Mouse (Mus musculus) hindbrain, embryonic 12.5 days (tissue): ENCODE measurements around the gene Mettl15. TPM values are rescaled to one million over a fixed set of nuclear protein-coding genes. Genes with fewer than 3 reads are reported as not detected.
"Not testable (repeated sequence)": the region's sequence is repeated elsewhere in the genome, so short reads cannot be mapped to it uniquely, and the experiment has no call there.

Experiments
- ATAC-seq: fragments of 200-750 bp; cut with Nextera tagmentation; 2 replicates; pipeline ENCODE4 v1.8.0; 2017; ENCODE audit warnings: moderate TSS enrichment; ENCODE audit not compliant: low FRiP score
- H3K27ac ChIP-seq: fragments of 300-500 bp; sonication (generic); 2 replicates; pipeline ENCODE4 v1.5.1; 2016; ENCODE audit warnings: mild to moderate bottlenecking
- H3K27me3 ChIP-seq: fragments of 300-500 bp; sonication (generic); 2 replicates; pipeline ENCODE4 v1.6.1; 2016; ENCODE audit warnings: mild to moderate bottlenecking
- H3K36me3 ChIP-seq: fragments of 300-500 bp; sonication (generic); 2 replicates; pipeline ENCODE4 v1.6.1; 2016; ENCODE audit warnings: mild to moderate bottlenecking
- H3K4me1 ChIP-seq: fragments of 300-500 bp; sonication (generic); 2 replicates; pipeline ENCODE4 v1.6.1; 2016
- H3K4me2 ChIP-seq: fragments of 300-500 bp; sonication (generic); replicated peaks from 2 replicates; pipeline ENCODE4 v1.6.1; 2016; ENCODE audit warnings: mild to moderate bottlenecking
- H3K4me3 ChIP-seq: fragments of 300-500 bp; sonication (generic); 2 replicates; pipeline ENCODE4 v1.5.1; 2016; ENCODE audit warnings: mild to moderate bottlenecking
- H3K9ac ChIP-seq: fragments of 300-500 bp; sonication (generic); 2 replicates; pipeline ENCODE4 v1.6.1; 2016; ENCODE audit warnings: mild to moderate bottlenecking, moderate library complexity
- H3K9me3 ChIP-seq: fragments of 300-500 bp; sonication (generic); replicated peaks from 2 replicates; pipeline ENCODE4 v1.6.1; 2016; ENCODE audit warnings: mild to moderate bottlenecking
- WGBS: fragments of 180-500 bp; shearing (Covaris S2); methylation state at CpG from one replicate; pipeline ENCODE4 v1.1.7; 2016; 5-methylcytosine and 5-hydroxymethylcytosine counted together
- polyA plus RNA-seq: library from polyadenylated mRNA; unstranded; fragments of >200 nt; fragmentation: Nextera tagmentation; extraction: Ambion mirVana; gene quantifications from 2 replicates; pipeline ENCODE4 v1.2.1, GENCODE M21; 2016

Gene Mettl15
- polyA plus RNA-seq, 1 experiment from 2014 or later = 10.1 TPM

GRCm38 (mm10) chr2:109262779-109263178 is 17.8 kb downstream of the Mettl15 start:
- Histone ChIP-seq H3K4me1 (no peaks in the 10 kb centered on the region), H3K4me3 (no peak overlapping the region), H3K9ac (no peak overlapping the region), H3K4me2 (no peak overlapping the region), H3K27me3 (no peaks in the 10 kb centered on the region), H3K27ac (no peak overlapping the region), H3K9me3 (no peaks in the 10 kb centered on the region), H3K36me3 (no peaks in the 10 kb centered on the region)
- no peak for ATAC-seq
- WGBS = 95% methylated on average over 1 of the region's 1 CpGs

- Histone ChIP-seq H3K27me3 (no peaks in the 10 kb centered on the region), H3K4me2 (no peak overlapping the region), H3K9ac (no peak overlapping the region), H3K4me1 (no peaks in the 10 kb centered on the region), H3K36me3 (no peaks in the 10 kb centered on the region), H3K27ac (no peak overlapping the region), H3K4me3 (no peak overlapping the region), H3K9me3 (no peaks in the 10 kb centered on the region)
- 65% methylated on average over 3 of the region's 3 CpGs for WGBS
- ATAC-seq = no peak
These were observed 38.6 kb downstream of the Mettl15 start for GRCm38 (mm10) chr2:109241947-109242346.

GRCm38 (mm10) chr2:109235741-109236140 is 44.8 kb downstream of the Mettl15 start:
- Histone ChIP-seq H3K4me3 (no peak overlapping the region), H3K27ac (no peak overlapping the region), H3K9ac (no peak overlapping the region), H3K4me1 (no peaks in the 10 kb centered on the region), H3K9me3 (no peaks in the 10 kb centered on the region), H3K27me3 (no peaks in the 10 kb centered on the region), H3K4me2 (no peak overlapping the region), H3K36me3 (no peaks in the 10 kb centered on the region)
- ATAC-seq = no peak
- 93% methylated on average over 1 of the region's 1 CpGs for WGBS

- Histone ChIP-seq H3K27me3 (no peaks in the 10 kb centered on the region), H3K4me3 (no peak overlapping the region), H3K4me2 (no peak overlapping the region), H3K27ac (no peak overlapping the region), H3K4me1 (no peaks in the 10 kb centered on the region), H3K9ac (no peak overlapping the region), H3K36me3 (no peaks in the 10 kb centered on the region), H3K9me3 (no peaks in the 10 kb centered on the region)
- 84% methylated on average over 4 of the region's 4 CpGs for WGBS
- no peak for ATAC-seq
These were observed 46.7 kb downstream of the Mettl15 start for GRCm38 (mm10) chr2:109233876-109234275.

- H3K9ac ChIP-seq = no peak overlapping the region
- no peaks in the 10 kb centered on the region for H3K27me3 ChIP-seq
- H3K27ac ChIP-seq = no peak overlapping the region
- H3K9me3 ChIP-seq = no peaks in the 10 kb centered on the region
- no peaks in the 10 kb centered on the region for H3K36me3 ChIP-seq
- no peak for ATAC-seq
- H3K4me3 ChIP-seq = no peak overlapping the region
- H3K4me1 ChIP-seq = no peaks in the 10 kb centered on the region
- H3K4me2 ChIP-seq = no peak overlapping the region
These were observed 50.1 kb downstream of the Mettl15 start for GRCm38 (mm10) chr2:109230443-109230842.

GRCm38 (mm10) chr2:109227196-109227595 is 53.4 kb downstream of the Mettl15 start:
- Histone ChIP-seq H3K4me3 (no peak overlapping the region), H3K9me3 (no peaks in the 10 kb centered on the region), H3K27ac (no peak overlapping the region), H3K9ac (no peak overlapping the region), H3K4me1 (no peaks in the 10 kb centered on the region), H3K4me2 (no peak overlapping the region), H3K27me3 (no peaks in the 10 kb centered on the region), H3K36me3 (no peaks in the 10 kb centered on the region)
- no peak for ATAC-seq
- WGBS = 84% methylated on average over 3 of the region's 3 CpGs

- WGBS = 91% methylated on average over 2 of the region's 2 CpGs
- H3K27me3 ChIP-seq = no peaks in the 10 kb centered on the region
- H3K4me1 ChIP-seq = no peaks in the 10 kb centered on the region
- ATAC-seq = no peak
- H3K9me3 ChIP-seq = no peaks in the 10 kb centered on the region
- H3K36me3 ChIP-seq = no peaks in the 10 kb centered on the region
- H3K4me3 ChIP-seq = no peak overlapping the region
- H3K4me2 ChIP-seq = no peak overlapping the region
- H3K9ac ChIP-seq = no peak overlapping the region
- no peak overlapping the region for H3K27ac ChIP-seq
These were observed 59.1 kb downstream of the Mettl15 start for GRCm38 (mm10) chr2:109221470-109221869.

- not testable (repeated sequence) for ATAC-seq, H3K36me3 ChIP-seq, H3K4me1 ChIP-seq, H3K27ac ChIP-seq, H3K9ac ChIP-seq, H3K4me2 ChIP-seq, H3K27me3 ChIP-seq, H3K4me3 ChIP-seq, H3K9me3 ChIP-seq
- 94% methylated on average over 2 of the region's 2 CpGs for WGBS
These were observed 63.9 kb downstream of the Mettl15 start for GRCm38 (mm10) chr2:109216678-109217077.

- not testable (repeated sequence) for H3K4me2 ChIP-seq, H3K27ac ChIP-seq, H3K27me3 ChIP-seq, ATAC-seq, H3K4me1 ChIP-seq, H3K9ac ChIP-seq, H3K36me3 ChIP-seq, H3K4me3 ChIP-seq, H3K9me3 ChIP-seq
- WGBS = 100% methylated on average over 1 of the region's 1 CpGs
These were observed 69.9 kb downstream of the Mettl15 start for GRCm38 (mm10) chr2:109210641-109211040.

GRCm38 (mm10) chr2:109208032-109208431 is 72.5 kb downstream of the Mettl15 start:
- no peak overlapping the region for H3K4me2 ChIP-seq

GRCm38 (mm10) chr2:109182993-109183392 is 97.6 kb downstream of the Mettl15 start:
- no peaks in the 10 kb centered on the region for H3K27me3 ChIP-seq
- no peak overlapping the region for H3K4me3 ChIP-seq
- 85% methylated on average over 3 of the region's 3 CpGs for WGBS
- no peak overlapping the region for H3K27ac ChIP-seq
- no peak for ATAC-seq
- no peaks in the 10 kb centered on the region for H3K9me3 ChIP-seq
- H3K36me3 ChIP-seq = no peaks in the 10 kb centered on the region
- H3K4me1 ChIP-seq = no peaks in the 10 kb centered on the region
- H3K9ac ChIP-seq = no peak overlapping the region
- H3K4me2 ChIP-seq = no peak overlapping the region

More at GRCm38 (mm10) chr2:109208032-109208431, 72.5 kb downstream of the Mettl15 start:
- WGBS = 86% methylated on average over 2 of the region's 2 CpGs
- ATAC-seq = no peak
- H3K27me3 ChIP-seq = no peaks in the 10 kb centered on the region
- no peaks in the 10 kb centered on the region for H3K9me3 ChIP-seq
- no peak overlapping the region for H3K4me3 ChIP-seq
- no peaks in the 10 kb centered on the region for H3K4me1 ChIP-seq
- H3K27ac ChIP-seq = no peak overlapping the region
- H3K9ac ChIP-seq = no peak overlapping the region
- H3K36me3 ChIP-seq = no peaks in the 10 kb centered on the region

GRCm38 (mm10) chr2:109158509-109158908 is 122.0 kb downstream of the Mettl15 start:
- H3K4me2 ChIP-seq = no peak overlapping the region
- no peaks in the 10 kb centered on the region for H3K36me3 ChIP-seq
- no peaks in the 10 kb centered on the region for H3K9me3 ChIP-seq
- no peak for ATAC-seq
- no peak overlapping the region for H3K4me3 ChIP-seq
- H3K9ac ChIP-seq = no peak overlapping the region
- H3K4me1 ChIP-seq = 0 out of 2 replicates have a peak, but pooled peaks cover 5% of the 10 kb centered on the region
- 54% methylated on average over 1 of the region's 1 CpGs for WGBS
- H3K27ac ChIP-seq = no peak overlapping the region
- H3K27me3 ChIP-seq = no peaks in the 10 kb centered on the region

GRCm38 (mm10) chr2:109156131-109156530 is 124.4 kb downstream of the Mettl15 start:
- H3K4me2 ChIP-seq = no peak overlapping the region
- H3K27ac ChIP-seq = no peak overlapping the region
- no peaks in the 10 kb centered on the region for H3K9me3 ChIP-seq
- no peak overlapping the region for H3K4me3 ChIP-seq
- 0 out of 2 replicates have a peak, but pooled peaks cover 9% of the 10 kb centered on the region for H3K4me1 ChIP-seq
- no peak for ATAC-seq
- no peak overlapping the region for H3K9ac ChIP-seq
- no peaks in the 10 kb centered on the region for H3K27me3 ChIP-seq
- 84% methylated on average over 1 of the region's 1 CpGs for WGBS
- no peaks in the 10 kb centered on the region for H3K36me3 ChIP-seq
